Mouse (Mus musculus): ENCODE data around the gene Nedd8. TPM values are rescaled to one million over a fixed set of nuclear protein-coding genes. Genes with fewer than 3 reads are reported as not detected.

Nedd8 gene
- polyA plus RNA-seq, 1 experiment from 2014 or later, result 655 TPM

- no peak for DNase-seq (ENCODE audit: low spot score)
- Histone ChIP-seq H3K9me3 (replicated peaks) (no peaks in the 10 kb centered on the region), H3K27me3 (ENCODE audit: low read depth, poor library complexity, severe bottlenecking) (no peaks in the 10 kb centered on the region), H3K36me3 (no peaks in the 10 kb centered on the region), H3K27ac (no peak overlapping the region), H3K4me3 (no peak overlapping the region), H3K4me1 (peaks cover 7% of the 10 kb centered on the region)
- 56% methylated on average over 6 of the region's 6 CpGs for WGBS
Observed at GRCm38 (mm10) chr14:55702761-55703160, 30.8 kb upstream of the Nedd8 start.

GRCm38 (mm10) chr14:55701131-55701530 lies 29.2 kb upstream of the Nedd8 start:
- H3K4me1 ChIP-seq, result peaks cover 7% of the 10 kb centered on the region
- no peak for DNase-seq (ENCODE audit: low spot score)
- no peaks in the 10 kb centered on the region for H3K36me3 ChIP-seq
- H3K27ac ChIP-seq, result no peak overlapping the region
- no peaks in the 10 kb centered on the region for H3K27me3 ChIP-seq (ENCODE audit: low read depth, poor library complexity, severe bottlenecking)
- H3K9me3 ChIP-seq (replicated peaks), result no peaks in the 10 kb centered on the region
- 80% methylated on average over 9 of the region's 9 CpGs for WGBS
- H3K4me3 ChIP-seq, result no peak overlapping the region

GRCm38 (mm10) chr14:55697226-55697625 lies 25.3 kb upstream of the Nedd8 start:
- WGBS, result 87% methylated on average over 4 of the region's 4 CpGs
- Histone ChIP-seq H3K27ac (no peak overlapping the region), H3K9me3 (replicated peaks) (no peaks in the 10 kb centered on the region)

GRCm38 (mm10) chr14:55689433-55689832 lies 17.5 kb upstream of the Nedd8 start:
- WGBS, result 84% methylated on average over 10 of the region's 10 CpGs
- no peak for DNase-seq (ENCODE audit: low spot score)
- no peak overlapping the region for H3K4me3 ChIP-seq
- no peaks in the 10 kb centered on the region for H3K36me3 ChIP-seq
- H3K9me3 ChIP-seq (replicated peaks), result no peaks in the 10 kb centered on the region
- no peaks in the 10 kb centered on the region for H3K4me1 ChIP-seq
- H3K27me3 ChIP-seq (ENCODE audit: low read depth, poor library complexity, severe bottlenecking), result no peaks in the 10 kb centered on the region
- H3K27ac ChIP-seq, result no peak overlapping the region

More at GRCm38 (mm10) chr14:55697226-55697625, 25.3 kb upstream of the Nedd8 start:
- DNase-seq (ENCODE audit: low spot score), result no peak
- Histone ChIP-seq H3K4me1 (no peaks in the 10 kb centered on the region), H3K27me3 (ENCODE audit: low read depth, poor library complexity, severe bottlenecking) (no peaks in the 10 kb centered on the region), H3K36me3 (no peaks in the 10 kb centered on the region), H3K4me3 (no peak overlapping the region)

GRCm38 (mm10) chr14:55682118-55682493 lies 10.2 kb upstream of the Nedd8 start:
- WGBS, result 21% methylated on average over 3 of the region's 3 CpGs
- Histone ChIP-seq H3K27me3 (ENCODE audit: low read depth, poor library complexity, severe bottlenecking) (no peaks in the 10 kb centered on the region), H3K36me3 (peaks cover 35% of the 10 kb centered on the region), H3K9me3 (replicated peaks) (no peaks in the 10 kb centered on the region), H3K4me3 (peak overlapping the region; percentile 90), H3K27ac (peak overlapping the region; percentile 90), H3K4me1 (peaks cover 14% of the 10 kb centered on the region)
- no peak for DNase-seq (ENCODE audit: low spot score)

GRCm38 (mm10) chr14:55681160-55682117 lies 9.5 kb upstream of the Nedd8 start, which contains the start of gene Tinf2:
Tinf2 (minus strand) TSS chr14:55681820.
- peak; percentile 98 for DNase-seq (ENCODE audit: low spot score)
- Histone ChIP-seq H3K4me1 (peaks cover 14% of the 10 kb centered on the region), H3K27me3 (ENCODE audit: low read depth, poor library complexity, severe bottlenecking) (no peaks in the 10 kb centered on the region), H3K27ac (peak within 1 kb of the TSS; percentile 90), H3K36me3 (peaks cover 42% of the 10 kb centered on the region), H3K9me3 (replicated peaks) (no peaks in the 10 kb centered on the region), H3K4me3 (peak within 1 kb of the TSS; percentile 90)
- under 1% methylated on average over 66 of the region's 66 CpGs for WGBS

- no peaks in the 10 kb centered on the region for H3K9me3 ChIP-seq (replicated peaks)
- peaks cover 19% of the 10 kb centered on the region for H3K4me1 ChIP-seq
- peaks cover 60% of the 10 kb centered on the region for H3K36me3 ChIP-seq
- no peaks in the 10 kb centered on the region for H3K27me3 ChIP-seq (ENCODE audit: low read depth, poor library complexity, severe bottlenecking)
- WGBS, result 88% methylated on average over 4 of the region's 4 CpGs
- H3K4me3 ChIP-seq, result no peak overlapping the region
- DNase-seq (ENCODE audit: low spot score), result no peak
- H3K27ac ChIP-seq, result no peak overlapping the region
Observed at GRCm38 (mm10) chr14:55677615-55678014, 5.7 kb upstream of the Nedd8 start.

GRCm38 (mm10) chr14:55672741-55673060 lies 777 bp upstream of the Nedd8 start:
- no peak for DNase-seq (ENCODE audit: low spot score)
- Histone ChIP-seq H3K27me3 (ENCODE audit: low read depth, poor library complexity, severe bottlenecking) (no peaks in the 10 kb centered on the region), H3K4me1 (peaks cover 23% of the 10 kb centered on the region), H3K9me3 (replicated peaks) (no peaks in the 10 kb centered on the region), H3K27ac (peak overlapping the region; percentile 94), H3K36me3 (peaks cover 53% of the 10 kb centered on the region), H3K4me3 (peak overlapping the region; percentile 87)
- 81% methylated on average over 7 of the region's 7 CpGs for WGBS

- Histone ChIP-seq H3K27ac (peak overlapping the region; percentile 94), H3K4me1 (peaks cover 23% of the 10 kb centered on the region), H3K27me3 (ENCODE audit: low read depth, poor library complexity, severe bottlenecking) (no peaks in the 10 kb centered on the region), H3K9me3 (replicated peaks) (no peaks in the 10 kb centered on the region), H3K4me3 (peak overlapping the region; percentile 87), H3K36me3 (peaks cover 46% of the 10 kb centered on the region)
- WGBS, result 1% methylated on average over 12 of the region's 12 CpGs
- no peak for DNase-seq (ENCODE audit: low spot score)
Observed at GRCm38 (mm10) chr14:55671486-55671832, 465 bp downstream of the Nedd8 start.

GRCm38 (mm10) chr14:55660636-55661035 lies 11.3 kb downstream of the Nedd8 start:
- Histone ChIP-seq H3K4me3 (peak overlapping the region; percentile 77), H3K27me3 (ENCODE audit: low read depth, poor library complexity, severe bottlenecking) (no peaks in the 10 kb centered on the region), H3K4me1 (0 out of 2 replicates have a peak, but pooled peaks cover 10% of the 10 kb centered on the region), H3K27ac (0 out of 2 replicates have a peak overlapping the region, but pooled peaks have one; percentile 87), H3K9me3 (replicated peaks) (no peaks in the 10 kb centered on the region), H3K36me3 (peaks cover 53% of the 10 kb centered on the region)
- DNase-seq (ENCODE audit: low spot score), result no peak
- WGBS, result 48% methylated on average over 2 of the region's 2 CpGs

- H3K4me1 ChIP-seq, result 0 out of 2 replicates have a peak, but pooled peaks cover 10% of the 10 kb centered on the region
- H3K27me3 ChIP-seq (ENCODE audit: low read depth, poor library complexity, severe bottlenecking), result no peaks in the 10 kb centered on the region
- H3K27ac ChIP-seq, result peak within 1 kb of the TSS; percentile 87
- H3K36me3 ChIP-seq, result peaks cover 50% of the 10 kb centered on the region
- WGBS, result under 1% methylated on average over 39 of the region's 39 CpGs
- H3K4me3 ChIP-seq, result peak within 1 kb of the TSS; percentile 77
- peak; percentile 79 for DNase-seq (ENCODE audit: low spot score)
- H3K9me3 ChIP-seq (replicated peaks), result no peaks in the 10 kb centered on the region
Observed at GRCm38 (mm10) chr14:55659960-55660573, 11.9 kb downstream of the Nedd8 start, which contains the start of gene Mdp1. Mdp1 (minus strand) TSS chr14:55660508.

- Histone ChIP-seq H3K27me3 (ENCODE audit: low read depth, poor library complexity, severe bottlenecking) (no peaks in the 10 kb centered on the region), H3K4me3 (no peak overlapping the region), H3K36me3 (peaks cover 39% of the 10 kb centered on the region), H3K9me3 (replicated peaks) (no peaks in the 10 kb centered on the region), H3K27ac (no peak overlapping the region), H3K4me1 (0 out of 2 replicates have a peak, but pooled peaks cover 10% of the 10 kb centered on the region)
- DNase-seq (ENCODE audit: low spot score), result no peak
- WGBS, result 92% methylated on average over 5 of the region's 5 CpGs
Observed at GRCm38 (mm10) chr14:55658011-55658410, 13.9 kb downstream of the Nedd8 start.

- Histone ChIP-seq H3K4me1 (0 out of 2 replicates have a peak, but pooled peaks cover 10% of the 10 kb centered on the region), H3K4me3 (no peak overlapping the region)
Observed at GRCm38 (mm10) chr14:55656935-55657334, 15.0 kb downstream of the Nedd8 start.

More at GRCm38 (mm10) chr14:55656935-55657334, 15.0 kb downstream of the Nedd8 start:
- H3K9me3 ChIP-seq (replicated peaks), result no peaks in the 10 kb centered on the region
- WGBS, result 86% methylated on average over 3 of the region's 3 CpGs
- no peaks in the 10 kb centered on the region for H3K27me3 ChIP-seq (ENCODE audit: low read depth, poor library complexity, severe bottlenecking)
- no peak for DNase-seq (ENCODE audit: low spot score)
- H3K27ac ChIP-seq, result no peak overlapping the region
- peaks cover 28% of the 10 kb centered on the region for H3K36me3 ChIP-seq
